Mouse (Mus musculus) urinary bladder, postnatal 14 days (tissue): ENCODE measurements around the gene Tlcd2.
"Not testable (repeated sequence)": the region's sequence is repeated elsewhere in the genome, so short reads cannot be mapped to it uniquely, and the experiment has no call there.

Source experiments
- DNase-seq: peaks from one replicate; pipeline ENCODE4 v3.0.0; 2021; ENCODE audit warnings: low spot score

Gene Tlcd2

GRCm38 (mm10) chr11:75450304-75450908, 11.1 kb upstream of the Tlcd2 start:
- DNase-seq: no peak

DNA sequence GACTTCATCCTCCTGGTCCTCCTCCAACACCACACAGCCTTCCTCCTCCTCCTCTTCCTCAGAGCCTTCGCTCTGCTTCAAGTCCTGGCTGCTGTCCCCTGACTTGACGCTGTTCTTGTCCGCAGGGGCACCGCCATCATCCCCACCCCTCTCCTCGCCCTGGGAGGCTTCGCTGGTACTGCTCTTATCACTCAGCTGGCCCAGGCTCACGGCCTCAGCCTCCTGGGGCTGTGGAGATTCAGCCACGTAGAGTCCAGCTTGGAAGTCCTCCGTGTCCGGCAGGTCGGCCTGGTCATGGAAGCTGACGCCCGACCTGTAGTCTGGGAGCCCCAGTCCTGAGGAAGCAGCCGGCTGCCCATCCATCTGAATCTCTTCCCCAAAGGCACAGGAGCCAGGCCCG, 10.6 kb upstream of the Tlcd2 start:
- DNase-seq: no peak

DNA sequence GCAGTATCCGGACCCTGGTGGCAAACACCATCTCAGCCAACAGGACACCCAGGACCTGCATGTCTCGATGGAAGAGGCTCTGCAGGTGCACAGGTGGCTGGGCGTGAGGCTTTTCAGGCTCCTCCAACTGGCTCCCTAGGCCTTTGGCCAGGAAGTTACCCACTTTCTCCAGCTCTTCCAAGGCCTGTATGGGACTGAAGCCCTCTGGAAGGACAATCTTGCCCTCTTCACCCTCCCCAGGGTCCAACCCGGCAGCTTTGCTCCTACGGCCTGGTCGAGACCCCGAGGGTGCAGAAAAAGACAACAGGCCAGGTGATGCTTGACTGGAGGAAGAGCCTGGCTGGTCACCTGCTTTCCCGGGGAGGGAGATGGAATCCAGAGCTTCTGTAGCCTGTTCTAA, 9.4 kb upstream of the Tlcd2 start:
- no peak for DNase-seq

DNA sequence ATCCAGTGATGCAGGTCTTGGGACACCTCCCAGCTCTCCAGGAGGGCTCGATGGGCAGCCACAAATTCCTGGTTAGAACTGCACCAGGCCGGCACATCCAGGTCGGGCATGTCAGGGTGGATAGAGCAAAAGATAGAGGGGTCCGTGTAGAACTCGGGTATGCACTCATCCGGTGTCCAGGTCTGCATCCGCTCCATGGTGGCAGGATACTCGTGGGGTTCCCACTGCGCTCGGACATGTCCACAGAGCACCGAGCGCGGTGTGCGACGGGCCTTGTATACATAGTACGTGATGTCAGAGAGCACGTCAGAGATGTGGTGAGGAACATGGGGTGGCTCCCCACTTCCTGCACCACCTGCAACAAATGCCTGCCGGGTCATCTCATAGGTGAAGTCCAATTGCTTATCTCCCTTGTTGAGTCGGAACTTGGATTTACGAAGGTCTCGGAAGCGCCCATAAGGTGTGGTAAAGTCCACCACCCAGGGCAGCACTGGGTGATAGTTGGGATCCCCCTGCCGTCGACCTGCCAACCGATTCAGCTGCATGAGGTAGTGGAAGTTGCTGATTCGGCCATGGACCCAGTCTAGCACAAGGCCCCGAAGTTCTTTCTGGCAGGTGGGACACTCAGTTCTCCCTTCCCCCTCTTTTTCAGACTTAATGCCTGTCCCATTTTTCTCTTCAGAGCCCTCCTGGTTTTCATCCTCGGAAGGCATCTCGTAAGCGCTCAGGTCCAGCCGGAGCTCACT, 8.5 kb upstream of the Tlcd2 start:
- DNase-seq: no peak

- peak; percentile 90 for DNase-seq
Measured at GRCm38 (mm10) chr11:75453991-75454930, 7.3 kb upstream of the Tlcd2 start, which contains the start of gene Wdr81. Gene Wdr81 (minus strand): TSS chr11:75454717.

DNA sequence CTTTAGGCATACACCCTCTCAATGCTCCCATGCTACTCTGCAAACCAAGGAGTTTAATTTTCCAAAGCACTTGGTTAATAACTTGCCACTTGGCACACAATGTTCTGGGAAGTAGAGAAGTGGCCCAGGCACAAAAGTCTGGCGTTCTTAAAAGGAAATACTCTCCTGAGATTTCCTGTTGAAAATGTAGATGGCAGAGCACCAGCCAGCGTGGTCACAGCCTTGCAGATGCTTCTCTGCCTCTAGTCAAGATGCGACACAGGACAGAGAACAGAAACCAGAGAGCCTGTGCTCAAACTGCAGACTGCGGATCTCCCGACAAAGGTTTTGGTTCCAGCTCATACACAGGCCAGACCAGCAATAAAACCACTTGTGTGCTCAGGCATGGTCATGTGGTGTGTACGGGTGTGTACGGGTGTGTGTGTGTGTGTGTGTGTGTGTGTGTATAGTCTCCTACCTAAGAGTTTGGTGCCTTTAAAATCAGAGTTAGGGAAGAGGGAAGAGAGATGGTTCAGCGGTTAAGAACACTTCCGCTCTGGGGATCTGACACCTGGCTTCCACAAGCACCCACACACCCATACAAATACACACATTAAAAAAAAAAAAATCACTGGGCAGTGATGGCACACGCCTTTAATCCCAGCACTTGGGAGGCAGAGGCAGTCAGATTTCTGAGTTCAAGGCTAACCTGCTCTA, 6.3 kb upstream of the Tlcd2 start:
- DNase-seq: no peak

DNA sequence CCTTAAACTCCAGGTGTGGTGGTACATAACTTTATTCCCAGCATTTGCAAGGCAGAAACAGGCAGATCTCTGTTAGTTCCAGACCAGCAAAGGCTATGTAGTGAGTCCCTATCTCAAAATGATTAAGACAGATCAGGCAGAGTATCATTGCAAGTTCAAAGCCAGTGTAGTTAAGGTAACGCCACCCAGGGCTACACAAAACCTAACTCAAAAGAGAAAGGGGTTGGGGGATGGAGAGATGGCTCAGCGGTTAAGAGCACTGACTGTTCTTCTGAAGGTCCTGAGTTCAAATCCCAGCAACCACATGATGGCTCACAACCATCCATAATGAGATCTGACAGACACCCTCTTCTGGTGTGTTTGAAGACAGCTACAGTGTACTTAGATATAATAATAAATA, 5.5 kb upstream of the Tlcd2 start:
- DNase-seq: not testable (repeated sequence)

- DNase-seq: no peak
Measured at GRCm38 (mm10) chr11:75456440-75456871, 5.1 kb upstream of the Tlcd2 start.

DNA sequence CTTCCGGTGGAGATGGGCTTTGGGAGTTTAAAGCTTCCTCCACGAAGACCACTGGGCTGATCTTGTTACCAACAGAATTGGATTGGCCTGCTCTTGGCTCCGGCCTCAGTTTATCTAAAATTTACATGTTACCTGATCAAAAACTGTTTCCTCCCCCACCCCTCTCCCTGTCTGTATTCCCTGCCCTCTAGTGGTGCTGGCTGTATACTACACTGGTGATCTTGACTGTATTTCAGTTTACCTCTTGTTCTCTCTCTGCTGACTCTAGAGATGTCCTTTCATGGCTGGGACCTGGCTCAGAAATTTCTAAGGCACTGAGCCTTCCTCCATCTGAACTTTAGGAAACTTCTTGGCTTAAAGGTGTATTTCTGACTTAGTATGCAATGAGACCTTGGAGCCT, 3.3 kb upstream of the Tlcd2 start:
- peak; percentile 47 for DNase-seq

DNA sequence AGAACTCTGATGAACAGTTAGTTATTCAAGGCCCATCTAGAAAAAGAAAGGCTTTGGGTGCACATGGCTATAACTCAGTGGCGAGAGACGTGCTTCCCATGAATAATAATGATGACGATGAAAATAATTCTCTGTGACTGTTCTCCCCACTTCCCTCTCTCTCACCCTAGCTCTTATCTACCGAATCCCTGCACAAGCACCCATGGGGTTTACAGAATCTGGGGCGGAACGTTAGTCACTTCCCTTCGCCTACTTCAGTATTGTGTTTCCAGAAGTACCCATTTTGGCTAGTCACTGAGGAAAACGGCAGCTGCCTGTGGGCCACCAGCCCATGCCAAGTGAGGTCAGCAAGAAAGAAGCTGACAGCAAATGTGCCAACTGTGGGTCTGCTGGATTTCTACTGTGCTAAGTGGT, 2.9 kb upstream of the Tlcd2 start:
- no peak for DNase-seq

DNA sequence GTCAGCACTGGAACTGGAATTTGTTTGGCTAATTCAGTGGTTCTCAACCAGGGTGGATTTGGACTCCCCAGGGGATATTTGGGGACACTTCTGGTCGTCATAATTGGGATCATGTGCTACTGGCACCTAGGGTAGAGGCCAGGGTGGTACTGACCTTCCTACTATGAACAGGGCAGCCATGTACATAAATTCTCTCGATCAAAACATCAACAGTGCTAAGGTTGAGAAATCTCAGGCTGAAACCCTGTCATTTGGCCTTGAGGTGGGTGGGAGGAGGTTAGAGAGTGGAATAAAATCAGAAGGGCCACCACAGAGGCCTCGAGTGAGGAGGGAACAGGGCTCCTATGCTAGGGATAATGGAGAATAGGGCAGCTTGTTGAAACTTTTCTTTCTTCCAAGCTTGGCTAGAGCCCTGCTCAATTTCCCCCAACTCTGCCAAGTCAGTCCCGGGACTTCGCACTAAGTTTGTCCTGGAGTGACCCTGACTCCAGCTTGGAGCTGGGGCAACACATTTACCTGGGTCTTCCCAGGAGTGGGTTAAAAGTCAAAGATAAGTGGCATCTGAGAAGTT, 2.3 kb upstream of the Tlcd2 start:
- DNase-seq: no peak

GRCm38 (mm10) chr11:75459751-75460102, 1.8 kb upstream of the Tlcd2 start:
- DNase-seq: no peak

GRCm38 (mm10) chr11:75460103-75460843, 1.2 kb upstream of the Tlcd2 start:
- peak; percentile 94 for DNase-seq

DNA sequence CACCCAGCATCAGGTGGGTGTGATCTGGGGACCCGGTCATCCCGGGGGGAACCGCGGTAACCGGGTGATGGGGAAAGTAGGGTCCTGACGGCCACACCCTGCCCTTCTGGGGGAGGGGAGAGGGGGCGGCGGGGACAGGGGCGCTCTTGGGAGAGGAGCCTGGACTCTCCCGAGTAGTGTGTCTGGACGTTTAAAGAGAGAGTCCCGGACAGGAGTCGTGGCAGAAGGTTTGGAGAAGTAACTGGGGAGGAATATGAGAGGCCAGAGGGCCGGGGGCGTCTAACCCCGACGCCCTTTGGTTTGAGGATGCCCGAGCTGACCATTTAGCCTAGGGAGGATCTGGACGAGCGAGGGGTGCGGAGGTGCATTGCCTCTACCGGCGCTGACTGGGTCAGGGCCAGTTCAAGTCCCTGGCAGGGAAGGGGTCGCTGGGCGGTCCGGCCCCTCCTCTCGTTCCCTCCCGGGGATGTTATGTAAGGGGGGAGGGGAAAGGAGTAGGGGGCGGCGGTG, 283 bp downstream of the Tlcd2 start:
- DNase-seq: no peak

DNA sequence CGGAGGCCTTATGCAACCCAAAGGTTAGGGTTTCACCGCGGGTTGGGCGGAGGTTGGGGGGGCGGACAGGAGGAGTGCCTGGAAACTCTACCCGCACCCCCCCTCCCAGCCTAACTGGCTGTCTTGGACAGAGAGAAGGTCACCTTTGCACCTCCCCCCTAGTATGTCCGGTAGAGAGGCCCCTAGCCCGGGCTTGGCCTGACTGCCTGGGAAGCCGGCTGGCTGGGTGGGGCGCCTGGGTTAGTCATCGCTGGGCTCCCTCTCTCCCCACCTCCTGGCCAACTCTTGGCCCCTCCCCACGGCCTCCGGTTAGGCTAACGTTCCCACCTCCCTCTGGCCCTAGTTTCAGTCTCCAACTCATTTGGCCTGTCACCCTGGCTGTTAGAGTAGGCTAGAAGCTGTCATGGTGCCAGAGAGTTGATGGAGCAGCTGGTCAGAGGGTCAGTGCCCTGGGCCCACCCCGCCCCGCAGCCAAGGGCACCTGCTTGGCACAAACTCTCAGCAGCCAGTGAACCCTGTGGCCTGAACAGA, 803 bp downstream of the Tlcd2 start:
- peak; percentile 91 for DNase-seq

- peak; percentile 96 for DNase-seq
Measured at GRCm38 (mm10) chr11:75462865-75463336, 1.4 kb downstream of the Tlcd2 start.

DNA sequence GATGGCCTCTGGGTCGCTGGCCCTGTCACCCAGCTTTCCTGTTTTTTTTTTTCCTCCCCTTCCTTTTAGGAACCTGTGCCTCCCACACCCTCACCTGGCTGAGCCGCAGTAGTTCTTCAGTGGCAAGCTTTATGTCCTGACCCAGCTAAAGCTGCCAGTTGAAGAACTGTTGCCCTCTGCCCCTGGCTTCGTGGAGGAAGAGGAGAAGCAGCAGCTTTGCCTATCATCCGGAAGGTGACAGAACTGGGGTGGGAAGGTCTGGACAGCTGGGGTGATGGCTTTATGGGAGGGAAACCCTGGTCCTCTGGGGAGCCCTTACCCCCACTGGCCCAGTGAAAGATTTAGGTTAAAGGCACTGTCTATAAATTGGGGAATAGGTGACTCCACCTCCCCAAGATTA, 2.1 kb downstream of the Tlcd2 start:
- DNase-seq: no peak

GRCm38 (mm10) chr11:75464417-75464816, 2.9 kb downstream of the Tlcd2 start:
- DNase-seq: no peak

DNA sequence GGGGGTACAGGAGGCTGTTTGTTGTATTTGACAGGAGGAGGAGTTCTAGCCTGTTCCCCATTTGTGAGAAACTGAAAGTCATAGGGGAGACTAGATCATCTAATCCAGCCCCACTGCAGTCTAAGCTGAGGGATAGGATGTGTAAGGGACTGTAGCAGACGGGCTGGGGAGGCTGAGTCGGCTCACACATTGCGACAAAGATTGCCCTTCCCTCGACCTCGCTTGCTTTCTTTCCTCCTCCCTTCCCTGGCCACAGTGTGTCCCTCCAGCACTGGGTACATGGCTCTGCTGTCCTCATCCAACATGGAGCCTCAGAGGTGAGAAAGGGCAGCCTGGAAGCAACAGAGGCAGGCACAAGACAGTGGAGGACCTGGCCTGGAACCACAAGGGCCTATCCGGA, 3.5 kb downstream of the Tlcd2 start:
- no peak for DNase-seq

GRCm38 (mm10) chr11:75466731-75467505, 5.4 kb downstream of the Tlcd2 start:
- no peak for DNase-seq
